Mouse (Mus musculus) liver, adult 2 months (tissue): ENCODE results near the gene Igf2. TPM values are rescaled to one million over a fixed set of nuclear protein-coding genes. Genes with fewer than 3 reads are reported as not detected.

Experiments used
- DNase-seq: peaks from one replicate; pipeline ENCODE4 v3.0.0-alpha.2; 2011; ENCODE audit warnings: low read depth, low spot score; ENCODE audit errors: extremely low read depth
- H3K27ac ChIP-seq: fragments of 200-500 bp; replicated peaks from 2 replicates; pipeline ENCODE4 v1.5.1; 2012; ENCODE audit warnings: low read depth, mild to moderate bottlenecking, control low read depth, inconsistent platforms, low read length; ENCODE audit not compliant: insufficient read depth
- H3K27me3 ChIP-seq: fragments of 200-500 bp; 2 replicates; pipeline ENCODE4 v1.6.1; 2012; ENCODE audit warnings: mild to moderate bottlenecking, moderate library complexity, low read length, inconsistent platforms; ENCODE audit not compliant: control insufficient read depth, insufficient read depth
- H3K36me3 ChIP-seq: fragments of 200-500 bp; 2 replicates; pipeline ENCODE4 v1.6.1; 2012; ENCODE audit warnings: low read length, inconsistent platforms; ENCODE audit not compliant: control insufficient read depth, insufficient read depth
- H3K4me1 ChIP-seq: fragments of 200-500 bp; 2 replicates; pipeline ENCODE4 v1.6.1; 2011; ENCODE audit warnings: low read length; ENCODE audit not compliant: control insufficient read depth, insufficient read depth
- H3K4me3 ChIP-seq: fragments of 200-500 bp; 2 replicates; pipeline ENCODE4 v1.5.1; 2011; ENCODE audit warnings: low read depth, mild to moderate bottlenecking, control low read depth, low read length, moderate library complexity; ENCODE audit not compliant: insufficient read depth
- H3K79me2 ChIP-seq: fragments of 200-500 bp; 2 replicates; pipeline ENCODE4 v1.6.1; 2012; ENCODE audit warnings: inconsistent platforms, mild to moderate bottlenecking, low read length, moderate library complexity; ENCODE audit not compliant: control insufficient read depth, insufficient read depth
- H3K9ac ChIP-seq: fragments of 200-500 bp; 2 replicates; pipeline ENCODE4 v1.6.1; 2012; ENCODE audit warnings: low read depth, mild to moderate bottlenecking, control low read depth, inconsistent platforms, low read length
- CTCF ChIP-seq: fragments of 200-500 bp; IDR thresholded peaks from 2 replicates; pipeline ENCODE4 v1.5.1; 2011; ENCODE audit warnings: low read depth, low read length, control low read depth
- POLR2A ChIP-seq: fragments of 200-500 bp; IDR thresholded peaks from 2 replicates; pipeline ENCODE4 v1.6.1; 2011; ENCODE audit warnings: low read length, control low read depth; ENCODE audit not compliant: insufficient read depth; ENCODE audit errors: extremely low read depth
- WGBS: fragments of 180-500 bp; shearing (Covaris S2); methylation state at CpG from one replicate; pipeline ENCODE4 v1.1.7; 2018; 5-methylcytosine and 5-hydroxymethylcytosine counted together
- polyA plus RNA-seq: library from polyadenylated mRNA; depleted of rRNA; stranded (reverse); fragments of >200 nt; gene quantifications from 2 replicates; pipeline ENCODE4 v1.2.3, GENCODE M21; 2012
- total RNA-seq: library from RNA; depleted of rRNA; stranded (reverse); fragments of >200 nt; gene quantifications from 2 replicates; pipeline ENCODE4 v1.2.3, GENCODE M21; 2014

Igf2 gene
- total and polyA plus RNA-seq, 2 experiments = 0.37 to 1.2 TPM

GRCm38 (mm10) chr7:142657821-142658614, 8.6 kb downstream of the Igf2 start:
- Histone ChIP-seq H3K36me3 (no peaks in the 10 kb centered on the region), H3K4me1 (peaks cover 1% of the 10 kb centered on the region; the same call in 1 of the 2 replicates), H3K79me2 (no peaks in the 10 kb centered on the region), H3K9ac (no peak overlapping the region), H3K4me3 (no peak overlapping the region), H3K27me3 (peaks cover 48% of the 10 kb centered on the region), H3K27ac (no peak overlapping the region)
- no peak for TF ChIP-seq CTCF
- no peak for TF ChIP-seq POLR2A
- 3% methylated on average over 31 of the region's 34 CpGs for WGBS
- no peak for DNase-seq

- TF ChIP-seq CTCF (no peak), POLR2A (no peak)
- peaks cover 48% of the 10 kb centered on the region for H3K27me3 ChIP-seq
- no peak for DNase-seq
Observed at GRCm38 (mm10) chr7:142657341-142657791, 9.2 kb downstream of the Igf2 start.

GRCm38 (mm10) chr7:142656055-142656454, 10.6 kb downstream of the Igf2 start:
- DNase-seq = no peak
- H3K4me3 ChIP-seq = no peak overlapping the region
- H3K9ac ChIP-seq = no peak overlapping the region
- no peaks in the 10 kb centered on the region for H3K79me2 ChIP-seq
- TF ChIP-seq CTCF = no peak
- no peak for TF ChIP-seq POLR2A
- peaks cover 48% of the 10 kb centered on the region for H3K27me3 ChIP-seq
- WGBS = 44% methylated on average over 4 of the region's 4 CpGs
- H3K4me1 ChIP-seq = no peaks in the 10 kb centered on the region
- no peak overlapping the region for H3K27ac ChIP-seq
- H3K36me3 ChIP-seq = no peaks in the 10 kb centered on the region

More at GRCm38 (mm10) chr7:142657341-142657791, 9.2 kb downstream of the Igf2 start:
- peaks cover 1% of the 10 kb centered on the region; the same call in 1 of the 2 replicates for H3K4me1 ChIP-seq
- no peak overlapping the region for H3K9ac ChIP-seq
- H3K36me3 ChIP-seq = no peaks in the 10 kb centered on the region
- H3K79me2 ChIP-seq = no peaks in the 10 kb centered on the region
- H3K4me3 ChIP-seq = no peak overlapping the region
- WGBS = 7% methylated on average over 9 of the region's 9 CpGs
- H3K27ac ChIP-seq = no peak overlapping the region

- 27% methylated on average over 11 of the region's 11 CpGs for WGBS
- H3K4me1 ChIP-seq = no peaks in the 10 kb centered on the region
Observed at GRCm38 (mm10) chr7:142655633-142656032, 11.0 kb downstream of the Igf2 start.

GRCm38 (mm10) chr7:142653726-142654125, 12.9 kb downstream of the Igf2 start:
- WGBS = 34% methylated on average over 18 of the region's 18 CpGs
- Histone ChIP-seq H3K4me1 (no peaks in the 10 kb centered on the region), H3K27ac (no peak overlapping the region), H3K36me3 (no peaks in the 10 kb centered on the region), H3K79me2 (no peaks in the 10 kb centered on the region), H3K27me3 (peaks cover 34% of the 10 kb centered on the region), H3K4me3 (no peak overlapping the region), H3K9ac (no peak overlapping the region)
- TF ChIP-seq POLR2A = no peak
- no peak for TF ChIP-seq CTCF
- no peak for DNase-seq

More at GRCm38 (mm10) chr7:142655633-142656032, 11.0 kb downstream of the Igf2 start:
- H3K36me3 ChIP-seq = no peaks in the 10 kb centered on the region
- peaks cover 44% of the 10 kb centered on the region for H3K27me3 ChIP-seq
- no peak overlapping the region for H3K9ac ChIP-seq
- no peak for TF ChIP-seq CTCF
- TF ChIP-seq POLR2A = no peak
- no peaks in the 10 kb centered on the region for H3K79me2 ChIP-seq
- no peak for DNase-seq
- no peak overlapping the region for H3K4me3 ChIP-seq
- no peak overlapping the region for H3K27ac ChIP-seq

- Histone ChIP-seq H3K79me2 (no peaks in the 10 kb centered on the region), H3K27me3 (peaks cover 15% of the 10 kb centered on the region; the same call in 1 of the 2 replicates), H3K27ac (no peak overlapping the region), H3K4me3 (no peak overlapping the region), H3K4me1 (no peaks in the 10 kb centered on the region), H3K36me3 (no peaks in the 10 kb centered on the region), H3K9ac (no peak overlapping the region)
- no peak for DNase-seq
- 81% methylated on average over 6 of the region's 6 CpGs for WGBS
- no peak for TF ChIP-seq POLR2A
- no peak for TF ChIP-seq CTCF
Observed at GRCm38 (mm10) chr7:142646676-142647075, 19.9 kb downstream of the Igf2 start.
